In the genomic region with DNA sequence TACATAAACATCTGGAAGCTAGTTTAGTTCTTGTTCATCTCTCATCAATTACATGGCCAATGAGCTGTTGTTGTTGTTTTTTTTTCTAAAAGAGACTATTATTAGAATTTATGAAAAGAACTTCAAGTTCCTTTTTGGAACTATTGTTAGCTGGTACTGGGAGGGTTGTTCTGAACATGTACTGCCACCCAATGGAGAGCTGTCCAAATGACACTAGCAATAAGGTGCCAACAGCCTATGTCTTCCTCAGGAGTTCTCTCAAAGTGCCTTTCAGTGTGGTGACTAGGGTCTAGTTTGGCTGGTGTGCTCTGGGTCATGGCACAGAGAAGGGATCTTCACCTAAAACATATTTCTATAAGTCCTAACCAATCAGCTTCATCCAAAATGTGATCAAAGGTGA, we compare ENCODE assay signal across 8 mouse cellular contexts.
DNase-seq lines count a peak whose midpoint lies in the region; ATAC-seq lines count a peak whose summit lies in the region.

No protein-coding gene starts in this region.

- DNase-seq in kidney, adult 18-20 months, result peak; percentile 27
- DNase-seq in Muller cell, postnatal 12 days (ENCODE audit: inconsistent ontology term), result peak; percentile 45
- peak; percentile 13 for DNase-seq in adrenal gland, postnatal 25 days
- peak; percentile 20 to 46 for DNase-seq in kidney, adult 8-10 months
- no peak for DNase-seq in spleen, postnatal 14 days (ENCODE audit: low spot score in 2 of 2)
- no peak for DNase-seq in MN1 (ENCODE audit: low spot score)

- no peak overlapping the region for H3K9ac ChIP-seq in kidney, embryonic 15.5 days

- no peak overlapping the region for H3K27ac ChIP-seq in kidney, embryonic 15.5 days

- H3K36me3 ChIP-seq in kidney, embryonic 15.5 days, result no peaks in the 10 kb centered on the region

- H3K4me1 ChIP-seq in kidney, embryonic 15.5 days, result no peaks in the 10 kb centered on the region

- no peak for ATAC-seq in kidney, embryonic 15.5 days (replicated peaks; ENCODE audit: low FRiP score)
- ATAC-seq in megakaryocyte, adult 5-6 weeks (ENCODE audit: poor library complexity, severe bottlenecking), result peak; percentile 91

- H3K27me3 ChIP-seq in kidney, embryonic 15.5 days, result no peaks in the 10 kb centered on the region

- H3K4me2 ChIP-seq in kidney, embryonic 15.5 days, result no peak overlapping the region

- no peak overlapping the region for H3K4me3 ChIP-seq in kidney, embryonic 15.5 days (replicated peaks)

- no peaks in the 10 kb centered on the region for H3K9me3 ChIP-seq in kidney, embryonic 15.5 days (replicated peaks)

Comparison
In these comparisons a context has a peak if more than half of its experiments do, and no peak if none do; other contexts are left out.
1. DNase-seq: peak in kidney, adult 18-20 months (single experiment), Muller cell, postnatal 12 days (single experiment), adrenal gland, postnatal 25 days (single experiment) and kidney, adult 8-10 months (2 of 2); none in spleen, postnatal 14 days (0 of 2) and MN1 (single experiment).